Mouse (Mus musculus) gastrocnemius, postnatal 14 days (tissue): Measurements from ENCODE around the gene Nnmt. TPM values are rescaled to one million over a fixed set of nuclear protein-coding genes. Genes with fewer than 3 reads are reported as not detected.

Experiments used
- DNase-seq: peaks from one replicate; pipeline ENCODE4 v3.0.0; 2021; ENCODE audit warnings: mixed read lengths
- intact Hi-C: fragments of 180-260 bp; cut with DNase I; formaldehyde crosslinking; loops from one replicate; pipeline ENCODE4 v1.15.1; 2025; ENCODE audit warnings: low total_unique reads
- total RNA-seq, 2 experiments: library from RNA; stranded (reverse); gene quantifications; 2 replicates each; pipeline ENCODE4 v1.2.3; 2021

The Nnmt gene
- total RNA-seq, 2 experiments from 2014 or later: 6.2 to 7.8 TPM

DNA sequence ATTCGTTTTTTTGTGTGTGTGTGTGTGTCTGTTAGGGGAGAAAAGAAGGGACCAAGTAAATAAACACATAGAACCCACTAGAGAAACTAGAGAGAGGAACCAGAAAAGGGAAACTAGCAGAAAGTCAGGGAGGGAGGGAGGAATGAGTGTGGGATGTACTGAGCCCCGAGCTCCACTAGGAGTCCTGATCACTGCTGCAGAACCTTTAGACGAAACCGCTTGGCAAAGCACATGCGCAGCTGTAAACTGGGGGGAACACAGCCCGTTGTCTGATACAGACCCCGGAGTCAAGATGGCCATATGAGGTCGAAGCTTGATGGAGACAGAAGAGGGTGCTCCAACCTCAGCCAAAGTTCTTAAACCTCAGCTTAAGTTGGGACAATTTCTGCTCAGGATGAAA, 11.0 kb downstream of the Nnmt start:
- DNase-seq: no peak
- intact Hi-C loops: no loop called here

DNA sequence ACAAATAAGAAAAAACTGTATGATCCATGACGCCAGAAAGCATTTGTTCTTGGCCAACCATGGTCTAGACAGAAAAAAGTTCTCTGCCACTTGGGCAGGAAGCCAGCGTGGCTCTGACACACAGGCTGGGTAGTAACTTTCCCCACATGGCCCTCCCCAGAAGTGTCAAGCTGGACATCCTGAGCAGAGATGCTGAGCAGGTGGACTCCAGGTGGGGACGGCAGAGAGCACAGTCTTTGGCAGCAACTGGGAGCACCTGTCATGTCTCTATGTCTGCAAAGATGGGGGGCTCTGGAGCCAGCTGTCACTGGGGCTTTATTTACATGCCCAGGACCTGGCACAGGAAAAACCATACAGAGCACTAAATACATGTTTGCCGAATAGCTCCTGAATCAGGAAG, 14.3 kb downstream of the Nnmt start:
- intact Hi-C loops: no loop called here
- DNase-seq: no peak

DNA sequence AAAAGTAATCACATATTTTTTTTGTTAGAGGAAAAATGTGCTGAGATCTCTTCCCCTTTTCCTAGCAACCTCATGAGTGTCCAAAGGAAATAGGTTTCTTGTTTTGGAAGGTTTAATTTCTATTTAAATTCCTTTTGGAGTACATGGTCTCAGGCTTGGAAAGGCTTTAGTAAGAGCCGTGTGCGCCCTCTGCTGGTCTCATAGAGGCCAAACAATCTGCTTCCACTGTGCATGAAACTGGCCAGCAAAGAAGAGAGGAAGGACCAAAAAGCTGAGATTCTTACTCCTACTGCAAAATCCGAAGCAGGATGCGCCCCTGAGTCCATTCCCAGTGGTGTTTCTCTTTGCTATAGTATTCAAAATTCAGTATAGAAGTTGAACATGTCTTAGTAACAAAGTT, 18.6 kb downstream of the Nnmt start:
- intact Hi-C loops: no loop called here
- peak; percentile 58 for DNase-seq

DNA sequence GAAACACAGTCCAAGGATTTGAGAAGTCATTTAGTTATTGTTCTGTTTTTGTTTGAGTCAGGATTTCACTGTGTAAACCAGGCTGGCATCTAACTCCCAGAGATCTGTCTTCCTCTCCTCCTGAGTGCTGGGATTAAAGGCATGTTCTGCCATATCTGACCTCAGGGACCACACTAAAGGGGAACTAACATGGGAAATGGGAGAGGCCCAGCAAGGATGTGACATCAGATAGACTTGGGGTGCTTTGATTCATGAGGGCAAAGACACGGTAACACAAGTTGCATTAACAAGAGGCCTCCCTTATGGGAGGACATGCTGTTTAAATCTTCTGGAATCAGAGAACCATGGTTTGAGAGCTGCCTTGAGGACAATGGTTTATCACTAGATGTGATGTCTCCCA, 24.1 kb downstream of the Nnmt start:
- no peak for DNase-seq
- intact Hi-C loops: no loop called here

DNA sequence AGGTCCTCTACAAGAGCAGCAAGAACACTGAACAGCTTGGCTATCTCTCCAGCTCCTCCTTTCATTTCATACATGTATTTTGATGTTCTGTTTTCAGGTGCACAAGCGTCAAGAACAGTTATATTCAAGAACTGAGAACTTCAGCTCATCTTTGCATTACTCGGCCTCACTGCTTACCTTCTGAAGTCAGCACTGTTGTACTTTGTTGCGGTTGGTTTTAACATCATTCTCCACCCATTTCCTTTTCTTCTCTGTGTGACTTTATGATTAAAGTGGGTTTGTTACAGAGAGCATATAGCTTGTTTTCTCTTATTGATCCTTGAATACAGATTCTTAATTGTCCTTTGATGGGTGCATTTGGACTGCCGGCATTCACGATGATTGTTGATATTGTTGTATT, 42.6 kb downstream of the Nnmt start:
- DNase-seq: no peak
- intact Hi-C loops: no loop called here

DNA sequence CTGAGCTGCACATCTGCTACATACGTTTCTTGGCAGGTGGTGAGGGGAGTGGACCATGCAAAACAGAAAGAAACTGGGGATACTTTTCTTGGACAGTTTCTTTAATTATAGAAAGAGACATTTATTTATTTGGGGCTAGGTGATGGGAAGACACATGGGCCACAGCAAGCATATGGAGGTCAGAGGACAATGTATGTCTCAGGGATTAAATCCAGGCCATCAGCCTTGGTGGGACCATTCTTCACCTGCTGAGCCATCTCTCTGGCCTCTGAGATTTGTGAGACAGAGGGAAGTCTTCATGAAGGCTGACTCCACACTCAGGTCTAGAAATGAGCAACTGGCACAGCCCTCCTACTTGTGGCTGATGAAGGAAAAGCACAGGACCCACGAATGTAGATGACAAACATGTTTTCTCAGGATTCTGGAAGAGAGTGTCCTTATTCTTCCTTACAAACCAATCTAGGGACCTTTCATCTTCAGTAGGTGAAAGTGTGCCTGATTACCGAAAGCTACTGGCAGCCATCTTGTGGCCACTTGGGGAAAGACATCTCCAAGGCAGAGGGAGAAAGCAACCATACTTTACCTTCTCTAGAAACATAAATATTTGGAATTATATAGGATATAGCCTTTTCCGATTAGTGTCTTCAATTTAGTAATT, 45.3 kb downstream of the Nnmt start:
- intact Hi-C loops: loop anchor here (10.0 kb wide), 1 partner anchor 95 kb away; no protein-coding TSS in a partner anchor
- peak; percentile 11 for DNase-seq

DNA sequence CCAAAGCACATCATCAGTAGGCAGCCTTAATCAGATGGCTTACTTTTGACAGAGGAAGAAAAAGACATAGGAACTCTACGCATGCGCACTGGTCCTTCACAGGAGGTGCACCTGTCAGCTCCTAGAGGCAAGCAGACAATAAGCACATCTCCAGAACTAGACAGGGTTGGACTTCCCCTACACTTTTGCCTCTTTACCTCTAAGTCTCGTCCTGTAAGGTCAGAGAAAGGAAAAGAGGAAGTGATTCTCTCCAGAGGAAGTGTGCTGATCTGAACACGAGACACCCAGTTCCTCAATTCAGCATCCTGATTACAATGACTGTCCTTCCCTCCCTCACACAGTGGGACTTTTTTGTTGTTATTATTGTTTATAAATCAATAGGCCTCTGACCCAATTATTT, 46.3 kb downstream of the Nnmt start:
- intact Hi-C loops: loop anchor here (10.0 kb wide), 1 partner anchor 94 kb away; no protein-coding TSS in a partner anchor
- no peak for DNase-seq

DNA sequence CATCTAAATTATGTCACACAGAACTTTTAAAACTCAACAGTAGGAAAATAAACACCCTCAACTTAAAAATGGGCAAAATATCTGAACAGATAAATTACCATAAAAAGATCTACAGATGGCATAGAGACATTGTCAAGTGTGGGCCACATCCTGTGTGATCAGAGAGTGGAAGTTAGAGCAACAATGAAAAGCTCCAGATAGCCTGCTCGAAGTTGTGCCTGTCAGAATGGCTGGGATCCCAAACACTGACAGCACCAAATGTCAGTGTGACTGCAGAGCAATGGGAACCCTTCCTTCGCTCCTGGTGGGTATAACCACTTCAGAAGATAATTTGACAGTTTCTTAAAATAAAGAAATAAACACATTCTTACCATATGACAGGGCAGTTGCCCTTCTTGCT, 55.9 kb downstream of the Nnmt start:
- intact Hi-C loops: no loop called here
- no peak for DNase-seq

DNA sequence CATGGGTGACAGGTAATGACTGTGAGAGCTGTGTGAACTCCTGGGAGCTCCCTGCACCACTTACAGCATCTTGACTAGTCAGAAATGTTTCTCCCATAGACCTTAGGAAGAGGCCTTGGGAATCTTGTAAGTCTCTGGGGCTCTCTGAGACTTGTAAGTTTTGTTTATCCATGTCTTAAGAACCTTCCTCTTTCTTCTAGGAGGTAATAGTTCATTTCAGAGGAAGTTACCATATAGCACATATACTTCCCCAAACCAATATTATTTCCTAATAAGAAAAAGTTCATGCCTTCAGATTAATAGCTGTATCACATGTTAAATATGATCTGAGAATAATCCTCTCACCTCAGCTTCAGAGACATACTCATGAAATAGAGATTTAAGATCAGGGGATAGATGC, 57.7 kb downstream of the Nnmt start:
- intact Hi-C loops: no loop called here
- no peak for DNase-seq

Other genes with a start within 250 kb of the Nnmt start
- gene Rexo2, start 124.5 kb downstream of the Nnmt start, total RNA-seq: 10 to 100 TPM; 52.9 to 63.3 TPM
- gene Rbm7, start 109.9 kb downstream of the Nnmt start, total RNA-seq: 10 to 100 TPM; 15.7 to 16.3 TPM
- 10 to 100 TPM; 13.0 to 13.3 TPM for gene Gm5617, start 109.7 kb downstream of the Nnmt start, total RNA-seq
- gene Zbtb16, start 231.1 kb upstream of the Nnmt start, total RNA-seq: 100 to 1,000 TPM in 1 of 2 experiments, 10 to 100 TPM in 1; 70.1 to 157 TPM